In genomic region chr13:92636910-92637275, GRCm38 (mm10) we compare ENCODE assay signal across 8 mouse cellular contexts. TPM values are rescaled to one million over a fixed set of nuclear protein-coding genes. Genes with fewer than 3 reads are reported as not detected.
DNase-seq lines count a peak whose midpoint lies in the region; ATAC-seq and TF ChIP-seq lines count a peak whose summit lies in the region.
"Had no signal": no experiment of that assay in that cellular context is flagged by ENCODE, and none has a peak within 500 bp of the region (broad histone marks: within the 10 kb centered on the region; RNA-seq: fewer than 3 reads in every experiment).

No protein-coding gene starts in this region.

- H3K4me2 ChIP-seq in forebrain, embryonic 15.5 days (replicated peaks): peak overlapping the region; percentile 17; the same call in 1 of the 2 replicates
- H3K4me2 ChIP-seq in hindbrain, embryonic 15.5 days: peak overlapping the region; percentile 17; the same call in 1 of the 2 replicates
- peak overlapping the region; percentile 4; the same call in 1 of the 2 replicates for H3K4me2 ChIP-seq in midbrain, embryonic 11.5 days

- H3K4me1 ChIP-seq in ES-E14 (ENCODE audit: control insufficient read depth in 2 of 2, insufficient read depth in 2 of 2, low read length in 2 of 2, poor library complexity in 1 of 2): no peaks in the 10 kb centered on the region
- peaks cover 33% of the 10 kb centered on the region for H3K4me1 ChIP-seq in forebrain, embryonic 15.5 days
- peaks cover 28% of the 10 kb centered on the region for H3K4me1 ChIP-seq in hindbrain, embryonic 15.5 days (replicated peaks)
- peaks cover 90% of the 10 kb centered on the region for H3K4me1 ChIP-seq in limb, embryonic 10.5 days
- peaks cover 21% of the 10 kb centered on the region for H3K4me1 ChIP-seq in midbrain, embryonic 11.5 days (ENCODE audit: control insufficient read depth, insufficient read depth, low read length)

- 1% methylated on average over 7 of the region's 7 CpGs for WGBS in forebrain, embryonic 15.5 days
- WGBS in hindbrain, embryonic 15.5 days: 4% methylated on average over 7 of the region's 7 CpGs
- WGBS in limb, embryonic 10.5 days: under 1% methylated on average over 7 of the region's 7 CpGs
- WGBS in midbrain, embryonic 11.5 days: 3% methylated on average over 7 of the region's 7 CpGs

- H3K9ac ChIP-seq in ES-E14 (ENCODE audit: insufficient read depth, low read depth, low read length, poor library complexity, severe bottlenecking): no peak overlapping the region
- H3K9ac ChIP-seq in forebrain, embryonic 15.5 days (replicated peaks): no peak overlapping the region
- no peak overlapping the region for H3K9ac ChIP-seq in hindbrain, embryonic 15.5 days
- peak overlapping the region; percentile 31; the same call in 1 of the 2 replicates for H3K9ac ChIP-seq in midbrain, embryonic 11.5 days (ENCODE audit: low read length)

- H3K9me3 ChIP-seq in ES-E14 (ENCODE audit: control insufficient read depth, insufficient read depth, low read depth, low read length): no peaks in the 10 kb centered on the region
- no peaks in the 10 kb centered on the region for H3K9me3 ChIP-seq in forebrain, embryonic 15.5 days
- H3K9me3 ChIP-seq in hindbrain, embryonic 15.5 days: no peaks in the 10 kb centered on the region
- no peaks in the 10 kb centered on the region for H3K9me3 ChIP-seq in limb, embryonic 10.5 days (replicated peaks)
- H3K9me3 ChIP-seq in midbrain, embryonic 11.5 days (ENCODE audit: control insufficient read depth, low read length): no peaks in the 10 kb centered on the region

- peak; percentile 70 for ATAC-seq in forebrain, embryonic 15.5 days (replicated peaks)
- peak; percentile 77 for ATAC-seq in hindbrain, embryonic 15.5 days (ENCODE audit: low FRiP score, low read depth)
- ATAC-seq in midbrain, embryonic 11.5 days (ENCODE audit: low FRiP score): peak; percentile 82

- no peaks in the 10 kb centered on the region for H3K27me3 ChIP-seq in forebrain, embryonic 15.5 days
- H3K27me3 ChIP-seq in hindbrain, embryonic 15.5 days: no peaks in the 10 kb centered on the region
- H3K27me3 ChIP-seq in limb, embryonic 10.5 days (ENCODE audit: low read depth, poor library complexity, severe bottlenecking): no peaks in the 10 kb centered on the region
- H3K27me3 ChIP-seq in midbrain, embryonic 11.5 days (ENCODE audit: control insufficient read depth, insufficient read depth, low read length): no peaks in the 10 kb centered on the region

- in situ Hi-C loops in ES-E14 (cut with MboI; ENCODE audit: low sequenced_read_pairs in 2 of 2, unreplicated experiment in 2 of 2): no loop called here

- H3K27ac ChIP-seq in ES-E14 (ENCODE audit: insufficient read depth, low read depth, low read length, poor library complexity, severe bottlenecking): no peak overlapping the region
- peak overlapping the region; percentile 58 for H3K27ac ChIP-seq in forebrain, embryonic 15.5 days (replicated peaks)
- H3K27ac ChIP-seq in hindbrain, embryonic 15.5 days (replicated peaks): no peak overlapping the region
- peak overlapping the region; percentile 85 for H3K27ac ChIP-seq in limb, embryonic 10.5 days
- H3K27ac ChIP-seq in midbrain, embryonic 11.5 days (ENCODE audit: low read depth, low read length): no peak overlapping the region
- H3K27ac ChIP-seq: heart, adult 2 months had no signal

- H3K36me3 ChIP-seq in ES-E14 (ENCODE audit: control insufficient read depth, insufficient read depth, low read length, poor library complexity, severe bottlenecking): no peaks in the 10 kb centered on the region
- no peaks in the 10 kb centered on the region for H3K36me3 ChIP-seq in forebrain, embryonic 15.5 days
- H3K36me3 ChIP-seq in hindbrain, embryonic 15.5 days: no peaks in the 10 kb centered on the region
- no peaks in the 10 kb centered on the region for H3K36me3 ChIP-seq in limb, embryonic 10.5 days
- no peaks in the 10 kb centered on the region for H3K36me3 ChIP-seq in midbrain, embryonic 11.5 days (ENCODE audit: control insufficient read depth, insufficient read depth, low read length)

- no peak overlapping the region for H3K4me3 ChIP-seq in ES-E14 (ENCODE audit: insufficient read depth in 1 of 2, low read depth in 1 of 2, low read length in 2 of 2, poor library complexity in 1 of 2, severe bottlenecking in 1 of 2)
- H3K4me3 ChIP-seq in forebrain, embryonic 15.5 days: no peak overlapping the region
- no peak overlapping the region for H3K4me3 ChIP-seq in hindbrain, embryonic 15.5 days
- H3K4me3 ChIP-seq in limb, embryonic 10.5 days: no peak overlapping the region
- H3K4me3 ChIP-seq in midbrain, embryonic 11.5 days (ENCODE audit: low read depth, low read length): no peak overlapping the region
- H3K4me3 ChIP-seq: heart, adult 2 months had no signal

- DNase-seq in ES-E14 (ENCODE audit: low read depth, low spot score): no peak
- DNase-seq in adrenal gland, adult 8-10 months: peak; percentile 78
- peak; percentile 80 for DNase-seq in limb, embryonic 10.5 days (ENCODE audit: low spot score)
- peak; percentile 91 for DNase-seq in midbrain, embryonic 11.5 days (ENCODE audit: low spot score, missing footprints)
- DNase-seq in spleen, adult 18-20 months: peak; percentile 25 to 38

TF ChIP-seq in ES-E14, 5 proteins besides CTCF, POLR2A, EP300 and RAD21:
- TF ChIP-seq MAFK (IDR thresholded peaks at IDR 0.05; ENCODE audit: insufficient read depth, low read depth, low read length) (peak; percentile 68), HCFC1 (IDR thresholded peaks at IDR 0.05; ENCODE audit: borderline replicate concordance, insufficient read depth, low read length) (no peak), ZNF384 (IDR thresholded peaks at IDR 0.05; ENCODE audit: low read depth, low read length) (no peak), CHD2 (IDR thresholded peaks at IDR 0.05; ENCODE audit: low read depth, low read length) (no peak), ZC3H11A (IDR thresholded peaks at IDR 0.05; ENCODE audit: borderline replicate concordance, low read depth, low read length) (no peak)

RNA-seq across cellular contexts. Expression of gene Serinc5, which starts 26.0 kb away (rescaled TPM):
- total RNA-seq in ES-E14 (2012; rRNA removed): 14.9 and 25.8 TPM in 2 replicates
- total RNA-seq in adrenal gland, adult 8-10 months (2022): 100 to 1,000 TPM in 2 of 4 experiments, 10 to 100 TPM in 2; 59.0 to 203 (median 126) TPM
- 22.5 and 23.1 TPM in 2 replicates for polyA plus RNA-seq in forebrain, embryonic 15.5 days (2015; fragmentation: Nextera tagmentation; extraction: Ambion mirVana)
- 17.2 and 17.5 TPM in 2 replicates for polyA plus RNA-seq in hindbrain, embryonic 15.5 days (2015; fragmentation: Nextera tagmentation; extraction: Ambion mirVana)
- polyA plus RNA-seq in limb, embryonic 10.5 days (2016; fragmentation: Nextera tagmentation; extraction: Ambion mirVana): 9.1 and 10.1 TPM in 2 replicates
- 9.0 and 9.7 TPM in 2 replicates for polyA plus RNA-seq in midbrain, embryonic 11.5 days (2014; fragmentation: Nextera tagmentation; extraction: Ambion mirVana)

Comparison
In these comparisons a context has a peak if more than half of its experiments do, and no peak if none do; other contexts are left out.
1. H3K27ac ChIP-seq: peak in forebrain, embryonic 15.5 days (single experiment) and limb, embryonic 10.5 days (single experiment); none in ES-E14 (single experiment), hindbrain, embryonic 15.5 days (single experiment) and midbrain, embryonic 11.5 days (single experiment).
2. Peak in every context shown above with its lines, with median percentiles within 50 percentile points of each other: ATAC-seq and H3K4me2 ChIP-seq.